Mouse (Mus musculus): Measurements from ENCODE around the gene Olfr1418. TPM values are rescaled to one million over a fixed set of nuclear protein-coding genes. Genes with fewer than 3 reads are reported as not detected.

Gene Olfr1418
- polyA plus RNA-seq, 1 experiment from 2014 or later: not detected

GRCm38 (mm10) chr19:11819800-11820199 is 41.1 kb downstream of the Olfr1418 start:
- peaks cover 11% of the 10 kb centered on the region for H3K4me1 ChIP-seq
- H3K4me2 ChIP-seq: peak overlapping the region; percentile 93
- no peak overlapping the region for H3K27ac ChIP-seq
- H3K36me3 ChIP-seq: no peaks in the 10 kb centered on the region
- peaks cover 53% of the 10 kb centered on the region for H3K27me3 ChIP-seq
- H3K9ac ChIP-seq: no peak overlapping the region; the same call in 1 of the 2 replicates
- H3K9me3 ChIP-seq: no peaks in the 10 kb centered on the region
- ATAC-seq (ENCODE audit: insufficient number of reproducible peaks, insufficient read depth, low FRiP score, low TSS enrichment, low read depth): no peak
- under 1% methylated on average over 15 of the region's 15 CpGs for WGBS
- H3K4me3 ChIP-seq: peak overlapping the region; percentile 69

GRCm38 (mm10) chr19:11819143-11819700 is 41.6 kb downstream of the Olfr1418 start, which contains the start of gene Stx3:
Stx3 (minus strand) TSS chr19:11819403.
- Histone ChIP-seq H3K9ac (peak within 1 kb of the TSS; percentile 78), H3K4me1 (peaks cover 11% of the 10 kb centered on the region), H3K4me3 (peak within 1 kb of the TSS; percentile 69), H3K27ac (no peak within 1 kb of the TSS), H3K4me2 (peak within 1 kb of the TSS; percentile 93), H3K36me3 (no peaks in the 10 kb centered on the region), H3K27me3 (peaks cover 56% of the 10 kb centered on the region), H3K9me3 (no peaks in the 10 kb centered on the region)
- ATAC-seq (ENCODE audit: insufficient number of reproducible peaks, insufficient read depth, low FRiP score, low TSS enrichment, low read depth): no peak
- under 1% methylated on average over 20 of the region's 20 CpGs for WGBS

- H3K4me1 ChIP-seq: peaks cover 11% of the 10 kb centered on the region
- H3K27me3 ChIP-seq: peaks cover 56% of the 10 kb centered on the region
- H3K9ac ChIP-seq: peak overlapping the region; percentile 78
- peak overlapping the region; percentile 69 for H3K4me3 ChIP-seq
- H3K9me3 ChIP-seq: no peaks in the 10 kb centered on the region
- peak overlapping the region; percentile 93 for H3K4me2 ChIP-seq
- ATAC-seq (ENCODE audit: insufficient number of reproducible peaks, insufficient read depth, low FRiP score, low TSS enrichment, low read depth): peak; percentile 80
- WGBS: under 1% methylated on average over 78 of the region's 83 CpGs
- H3K27ac ChIP-seq: no peak overlapping the region
- H3K36me3 ChIP-seq: no peaks in the 10 kb centered on the region
These were observed 42.4 kb downstream of the Olfr1418 start for GRCm38 (mm10) chr19:11818199-11819142.

- no peak overlapping the region for H3K27ac ChIP-seq
- ATAC-seq (ENCODE audit: insufficient number of reproducible peaks, insufficient read depth, low FRiP score, low TSS enrichment, low read depth): no peak
- peaks cover 56% of the 10 kb centered on the region for H3K27me3 ChIP-seq
- no peak overlapping the region for H3K9ac ChIP-seq
- H3K4me2 ChIP-seq: peak overlapping the region; percentile 93
- no peaks in the 10 kb centered on the region for H3K36me3 ChIP-seq
- 10% methylated on average over 5 of the region's 5 CpGs for WGBS
- H3K4me3 ChIP-seq: peak overlapping the region; percentile 69
- peaks cover 11% of the 10 kb centered on the region for H3K4me1 ChIP-seq
- H3K9me3 ChIP-seq: no peaks in the 10 kb centered on the region
These were observed 43.3 kb downstream of the Olfr1418 start for GRCm38 (mm10) chr19:11817586-11817985.

- peaks cover 11% of the 10 kb centered on the region for H3K4me1 ChIP-seq
- 42% methylated on average over 6 of the region's 6 CpGs for WGBS
- H3K4me3 ChIP-seq: no peak overlapping the region
- H3K27me3 ChIP-seq: peaks cover 56% of the 10 kb centered on the region
- no peak overlapping the region for H3K4me2 ChIP-seq
- H3K9ac ChIP-seq: no peak overlapping the region
- ATAC-seq (ENCODE audit: insufficient number of reproducible peaks, insufficient read depth, low FRiP score, low TSS enrichment, low read depth): no peak
- H3K27ac ChIP-seq: no peak overlapping the region
- no peaks in the 10 kb centered on the region for H3K9me3 ChIP-seq
- H3K36me3 ChIP-seq: no peaks in the 10 kb centered on the region
These were observed 44.2 kb downstream of the Olfr1418 start for GRCm38 (mm10) chr19:11816706-11817105.

GRCm38 (mm10) chr19:11814742-11815333 is 46.0 kb downstream of the Olfr1418 start:
- Histone ChIP-seq H3K4me1 (peaks cover 14% of the 10 kb centered on the region), H3K9ac (no peak overlapping the region), H3K4me3 (no peak overlapping the region), H3K27ac (no peak overlapping the region), H3K9me3 (no peaks in the 10 kb centered on the region), H3K4me2 (no peak overlapping the region), H3K36me3 (no peaks in the 10 kb centered on the region), H3K27me3 (peaks cover 47% of the 10 kb centered on the region)
- no peak for ATAC-seq (ENCODE audit: insufficient number of reproducible peaks, insufficient read depth, low FRiP score, low TSS enrichment, low read depth)
- 81% methylated on average over 6 of the region's 6 CpGs for WGBS

GRCm38 (mm10) chr19:11813649-11814048 is 47.2 kb downstream of the Olfr1418 start:
- WGBS: 13% methylated on average over 8 of the region's 8 CpGs
- H3K9ac ChIP-seq: no peak overlapping the region
- H3K27me3 ChIP-seq: peaks cover 36% of the 10 kb centered on the region
- no peak for ATAC-seq (ENCODE audit: insufficient number of reproducible peaks, insufficient read depth, low FRiP score, low TSS enrichment, low read depth)
- no peaks in the 10 kb centered on the region for H3K36me3 ChIP-seq
- no peak overlapping the region for H3K4me3 ChIP-seq
- H3K27ac ChIP-seq: no peak overlapping the region
- no peaks in the 10 kb centered on the region for H3K9me3 ChIP-seq
- H3K4me2 ChIP-seq: no peak overlapping the region
- peaks cover 6% of the 10 kb centered on the region; the same call in 1 of the 2 replicates for H3K4me1 ChIP-seq

- Histone ChIP-seq H3K4me2 (no peak overlapping the region), H3K36me3 (no peaks in the 10 kb centered on the region), H3K4me3 (no peak overlapping the region), H3K4me1 (peaks cover 5% of the 10 kb centered on the region; the same call in 1 of the 2 replicates), H3K27ac (no peak overlapping the region), H3K9ac (no peak overlapping the region), H3K9me3 (no peaks in the 10 kb centered on the region), H3K27me3 (peaks cover 30% of the 10 kb centered on the region)
- 68% methylated on average over 4 of the region's 4 CpGs for WGBS
- no peak for ATAC-seq (ENCODE audit: insufficient number of reproducible peaks, insufficient read depth, low FRiP score, low TSS enrichment, low read depth)
These were observed 47.7 kb downstream of the Olfr1418 start for GRCm38 (mm10) chr19:11813136-11813535.

GRCm38 (mm10) chr19:11811688-11812365 is 49.0 kb downstream of the Olfr1418 start:
- no peaks in the 10 kb centered on the region for H3K9me3 ChIP-seq
- H3K4me3 ChIP-seq: no peak overlapping the region
- no peaks in the 10 kb centered on the region for H3K36me3 ChIP-seq
- no peak overlapping the region for H3K27ac ChIP-seq
- H3K27me3 ChIP-seq: peaks cover 17% of the 10 kb centered on the region
- ATAC-seq (ENCODE audit: insufficient number of reproducible peaks, insufficient read depth, low FRiP score, low TSS enrichment, low read depth): no peak
- H3K4me1 ChIP-seq: 0 out of 2 replicates have a peak, but pooled peaks cover 3% of the 10 kb centered on the region
- WGBS: 55% methylated on average over 5 of the region's 5 CpGs
- H3K9ac ChIP-seq: no peak overlapping the region
- no peak overlapping the region for H3K4me2 ChIP-seq

- H3K36me3 ChIP-seq: no peaks in the 10 kb centered on the region
- 0 out of 2 replicates have a peak, but pooled peaks cover 3% of the 10 kb centered on the region for H3K4me1 ChIP-seq
- no peak overlapping the region for H3K9ac ChIP-seq
- H3K4me2 ChIP-seq: no peak overlapping the region
- peaks cover 8% of the 10 kb centered on the region; the same call in 1 of the 2 replicates for H3K27me3 ChIP-seq
- no peak overlapping the region for H3K27ac ChIP-seq
- WGBS: 61% methylated on average over 1 of the region's 1 CpGs
- no peak for ATAC-seq (ENCODE audit: insufficient number of reproducible peaks, insufficient read depth, low FRiP score, low TSS enrichment, low read depth)
- H3K9me3 ChIP-seq: no peaks in the 10 kb centered on the region
- no peak overlapping the region for H3K4me3 ChIP-seq
These were observed 50.0 kb downstream of the Olfr1418 start for GRCm38 (mm10) chr19:11810856-11811255.
